ENCODE assay signal across 32 mouse cellular contexts in the genomic region with DNA sequence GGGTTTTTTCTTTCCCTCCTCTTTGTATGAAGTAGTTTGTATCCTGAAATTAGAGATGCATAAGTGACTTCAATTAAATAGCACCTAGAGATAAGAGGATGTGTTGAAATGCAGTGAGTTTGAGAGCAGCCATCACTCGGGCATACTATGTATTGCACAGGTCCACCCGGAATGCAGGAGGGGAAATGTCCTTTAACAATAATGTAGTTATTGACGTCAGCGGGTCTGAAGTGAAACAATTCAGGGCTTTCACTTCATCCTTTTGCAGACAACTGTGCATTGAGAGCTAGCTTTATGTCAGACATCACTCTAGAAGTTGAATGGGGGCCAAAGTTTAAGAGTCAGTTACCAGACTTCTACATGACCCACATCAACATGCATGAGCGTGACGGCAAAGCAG. TPM values are rescaled to one million over a fixed set of nuclear protein-coding genes. Genes with fewer than 3 reads are reported as not detected.
DNase-seq lines count a peak whose midpoint lies in the region; ATAC-seq and TF ChIP-seq lines count a peak whose summit lies in the region.
"Had no signal": no experiment of that assay in that cellular context is flagged by ENCODE, and none has a peak within 500 bp of the region (broad histone marks: within the 10 kb centered on the region; RNA-seq: fewer than 3 reads in every experiment).

No protein-coding gene starts in this region.

- no peak overlapping the region for H3K4me3 ChIP-seq in gastrocnemius, adult 2 months
- H3K4me3 ChIP-seq: embryonic facial prominence, embryonic 10.5 days; embryonic facial prominence, embryonic 15.5 days; forebrain, embryonic 12.5 days; heart, embryonic 13.5 days; limb, embryonic 12.5 days; liver, embryonic 13.5 days; midbrain, embryonic 10.5 days had no signal

- TF ChIP-seq CTCF in gastrocnemius, adult 2 months (IDR thresholded peaks at IDR 0.05) = no peak

- intact Hi-C loops in gastrocnemius, adult 2 months (cut with DNase I) = no loop called here
- intact Hi-C loops in gastrocnemius, postnatal 14 days (cut with DNase I; ENCODE audit: low total_unique reads) = no loop called here

- H3K27ac ChIP-seq in gastrocnemius, adult 2 months = peak overlapping the region; percentile 35; the same call in 1 of the 2 replicates
- H3K27ac ChIP-seq: embryonic facial prominence, embryonic 10.5 days; embryonic facial prominence, embryonic 15.5 days; forebrain, embryonic 12.5 days; heart, embryonic 13.5 days; hindbrain, embryonic 14.5 days; limb, embryonic 12.5 days; liver, embryonic 13.5 days; midbrain, embryonic 10.5 days had no signal

- DNase-seq in gastrocnemius, adult 2 months = no peak
- no peak for DNase-seq in gastrocnemius, postnatal 14 days
- DNase-seq in lung, postnatal 36 days = peak; percentile 6
- no peak for DNase-seq in lung, adult 18-20 months
- no peak for DNase-seq in testis, postnatal 14 days (ENCODE audit: low spot score)
- DNase-seq in urinary bladder, adult 18-20 months (ENCODE audit: low spot score in 2 of 2) = no peak
- no peak for DNase-seq in cerebellum, adult 9-11 months
- DNase-seq: adrenal gland, postnatal 10 days; cerebellum, adult 11-12 months; cerebellum, postnatal 10 days; forebrain, postnatal 0 days; gastrocnemius, postnatal 10 days; heart, adult 11 months; heart, postnatal 10 days; kidney, postnatal 14 days; layer of hippocampus, adult 9-11 months; liver, embryonic 13.5 days; lung, embryonic 14.5 days; retina, postnatal 1 day; right cerebral cortex, postnatal 25 days; thymus, adult 18-20 months; thymus, postnatal 25 days had no signal

- peak; percentile 80 for ATAC-seq in megakaryocyte, adult 5-6 weeks (ENCODE audit: poor library complexity, severe bottlenecking)
- ATAC-seq: intestine, postnatal 0 days; Patski had no signal

RNA-seq across cellular contexts. Expression of a gene that starts 40.8 kb away (rescaled TPM):
- 10 to 100 TPM; 10.5 to 11.0 TPM for total RNA-seq in gastrocnemius, adult 2 months (2021)
- 10 to 100 TPM; 19.5 to 31.1 TPM for total RNA-seq in gastrocnemius, postnatal 14 days (2021)
- 0.07 and 0.56 TPM in 2 replicates for total RNA-seq in megakaryocyte, adult 5-6 weeks (2015)
- total RNA-seq in megakaryocyte, adult 5-6 weeks (2017) = not detected in 2 replicates

Comparison
In these comparisons a context has a peak if more than half of its experiments do, and no peak if none do; other contexts are left out.
1. RNA of a gene that starts 40.8 kb away (total RNA-seq): 19.5 to 31.1 TPM in gastrocnemius, postnatal 14 days and 10.5 to 11.0 TPM in gastrocnemius, adult 2 months; 0.07 to 0.56 TPM in megakaryocyte, adult 5-6 weeks; every median in the first group is over 4 times any median in the second.